Mouse (Mus musculus) stomach, embryonic 14.5 days (tissue): Measurements from ENCODE around the gene Nexn. TPM values are rescaled to one million over a fixed set of nuclear protein-coding genes. Genes with fewer than 3 reads are reported as not detected.
"Not testable (repeated sequence)": the region's sequence is repeated elsewhere in the genome, so short reads cannot be mapped to it uniquely, and the experiment has no call there.

Experiments used
- ATAC-seq: fragments of 200-750 bp; cut with Nextera tagmentation; 2 replicates; pipeline ENCODE4 v1.8.0; 2017; ENCODE audit warnings: low read depth, moderate TSS enrichment; ENCODE audit not compliant: insufficient number of reproducible peaks, insufficient read depth, low FRiP score
- H3K27ac ChIP-seq: fragments of 300-500 bp; sonication (generic); 2 replicates; pipeline ENCODE4 v1.5.1; 2014; ENCODE audit warnings: mild to moderate bottlenecking, low read length, moderate library complexity, mixed read lengths
- H3K27me3 ChIP-seq: fragments of 300-500 bp; sonication (generic); 2 replicates; pipeline ENCODE4 v1.6.1; 2014; ENCODE audit warnings: low read length, control low read depth, mixed read lengths; ENCODE audit not compliant: control insufficient read depth, insufficient read depth
- H3K36me3 ChIP-seq: fragments of 300-500 bp; sonication (generic); 2 replicates; pipeline ENCODE4 v1.6.1; 2014; ENCODE audit warnings: mild to moderate bottlenecking, control low read depth, low read length, moderate library complexity, mixed read lengths; ENCODE audit not compliant: control insufficient read depth, insufficient read depth
- H3K4me1 ChIP-seq: fragments of 300-500 bp; sonication (generic); 2 replicates; pipeline ENCODE4 v1.6.1; 2014; ENCODE audit warnings: low read length, control low read depth, mixed read lengths; ENCODE audit not compliant: control insufficient read depth, insufficient read depth
- H3K4me2 ChIP-seq: fragments of 300-500 bp; sonication (generic); replicated peaks from 2 replicates; pipeline ENCODE4 v1.6.1; 2014; ENCODE audit warnings: low read depth, low read length, control low read depth
- H3K4me3 ChIP-seq: fragments of 300-500 bp; sonication (generic); 2 replicates; pipeline ENCODE4 v1.5.1; 2014; ENCODE audit warnings: low read depth, low read length, control low read depth
- H3K9ac ChIP-seq: fragments of 300-500 bp; sonication (generic); replicated peaks from 2 replicates; pipeline ENCODE4 v1.6.1; 2014; ENCODE audit warnings: low read depth, mild to moderate bottlenecking, control low read depth, low read length, moderate library complexity, mixed read lengths
- H3K9me3 ChIP-seq: fragments of 300-500 bp; sonication (generic); 2 replicates; pipeline ENCODE4 v1.6.1; 2016; ENCODE audit warnings: low read depth, low read length, control low read depth; ENCODE audit not compliant: control insufficient read depth
- WGBS: fragments of 180-500 bp; shearing (Covaris S2); extraction: QIAGEN DNeasy Blood & Tissue Kit; methylation state at CpG from one replicate; pipeline ENCODE4 v1.1.7; 2014; 5-methylcytosine and 5-hydroxymethylcytosine counted together
- polyA plus RNA-seq: library from polyadenylated mRNA; unstranded; fragments of >200 nt; fragmentation: Nextera tagmentation; extraction: Ambion mirVana; gene quantifications from 2 replicates; pipeline ENCODE4 v1.2.1, GENCODE M21; 2014

Nexn gene
- polyA plus RNA-seq, 1 experiment from 2014 or later = 47.8 TPM

DNA sequence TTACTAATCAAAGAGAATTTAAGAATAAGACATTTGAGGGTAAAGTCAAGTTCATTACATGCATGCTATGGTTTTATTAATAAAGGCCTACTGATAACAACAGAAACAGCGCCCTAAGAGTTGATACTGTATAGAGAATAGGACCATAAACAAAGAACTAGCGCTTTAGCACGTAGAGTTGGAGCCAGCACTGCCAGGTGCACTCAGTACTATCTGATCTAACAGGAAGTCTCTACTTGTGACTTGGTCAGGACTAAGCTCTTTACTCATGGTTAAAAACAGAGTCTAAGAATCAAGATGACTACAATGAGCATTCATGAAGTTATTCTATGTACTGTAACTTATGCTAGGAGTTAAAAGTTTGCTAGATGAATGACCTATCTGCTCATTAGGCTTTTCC lies 61.6 kb downstream of the Nexn start:
- no peaks in the 10 kb centered on the region for H3K36me3 ChIP-seq
- no peaks in the 10 kb centered on the region for H3K9me3 ChIP-seq
- no peak overlapping the region for H3K9ac ChIP-seq
- H3K4me1 ChIP-seq = no peaks in the 10 kb centered on the region
- no peaks in the 10 kb centered on the region for H3K27me3 ChIP-seq
- 70% methylated on average over 3 of the region's 3 CpGs for WGBS
- no peak for ATAC-seq
- no peak overlapping the region for H3K27ac ChIP-seq
- no peak overlapping the region for H3K4me3 ChIP-seq
- no peak overlapping the region for H3K4me2 ChIP-seq

GRCm38 (mm10) chr3:152203996-152204395 lies 62.2 kb downstream of the Nexn start:
- Histone ChIP-seq H3K4me3 (no peak overlapping the region), H3K36me3 (no peaks in the 10 kb centered on the region), H3K9me3 (no peaks in the 10 kb centered on the region), H3K4me1 (no peaks in the 10 kb centered on the region), H3K4me2 (no peak overlapping the region), H3K27ac (no peak overlapping the region), H3K9ac (no peak overlapping the region), H3K27me3 (no peaks in the 10 kb centered on the region)
- ATAC-seq = no peak
- WGBS = 53% methylated on average over 3 of the region's 3 CpGs

GRCm38 (mm10) chr3:152203411-152203810 lies 62.7 kb downstream of the Nexn start:
- H3K9me3 ChIP-seq = no peaks in the 10 kb centered on the region
- H3K4me2 ChIP-seq = no peak overlapping the region
- WGBS = 84% methylated on average over 6 of the region's 6 CpGs
- no peaks in the 10 kb centered on the region for H3K36me3 ChIP-seq
- no peak overlapping the region for H3K4me3 ChIP-seq
- ATAC-seq = no peak
- H3K27ac ChIP-seq = no peak overlapping the region
- no peaks in the 10 kb centered on the region for H3K27me3 ChIP-seq
- H3K4me1 ChIP-seq = no peaks in the 10 kb centered on the region
- no peak overlapping the region for H3K9ac ChIP-seq

GRCm38 (mm10) chr3:152202942-152203341 lies 63.2 kb downstream of the Nexn start:
- H3K4me3 ChIP-seq = no peak overlapping the region
- H3K4me2 ChIP-seq = no peak overlapping the region
- no peak overlapping the region for H3K9ac ChIP-seq
- no peaks in the 10 kb centered on the region for H3K36me3 ChIP-seq
- H3K27me3 ChIP-seq = no peaks in the 10 kb centered on the region
- H3K27ac ChIP-seq = no peak overlapping the region
- no peaks in the 10 kb centered on the region for H3K4me1 ChIP-seq
- H3K9me3 ChIP-seq = no peaks in the 10 kb centered on the region
- ATAC-seq = no peak

DNA sequence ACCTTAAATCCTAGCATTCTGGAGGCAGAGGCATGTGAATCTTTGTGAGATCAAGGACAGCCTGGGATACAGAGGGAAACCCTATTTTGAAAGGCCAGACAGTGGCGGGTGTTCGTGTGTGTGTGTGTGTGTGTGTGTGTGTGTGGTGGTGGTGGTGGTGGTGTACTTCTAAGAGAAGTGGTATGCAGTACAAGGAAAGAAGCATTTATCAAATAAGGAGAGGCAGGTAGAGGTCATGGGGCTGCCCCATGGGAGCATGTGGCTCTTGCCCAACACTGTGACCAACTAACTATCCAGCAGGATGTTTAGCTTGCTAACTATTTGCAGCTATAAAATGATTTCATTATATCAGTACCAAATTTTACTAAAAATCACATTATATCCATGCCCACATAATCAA lies 64.5 kb downstream of the Nexn start:
- ATAC-seq = no peak
- Histone ChIP-seq H3K4me1 (no peaks in the 10 kb centered on the region), H3K4me2 (no peak overlapping the region), H3K27ac (no peak overlapping the region), H3K9ac (no peak overlapping the region), H3K9me3 (no peaks in the 10 kb centered on the region), H3K4me3 (no peak overlapping the region), H3K27me3 (no peaks in the 10 kb centered on the region), H3K36me3 (no peaks in the 10 kb centered on the region)
- WGBS = 72% methylated on average over 2 of the region's 2 CpGs

DNA sequence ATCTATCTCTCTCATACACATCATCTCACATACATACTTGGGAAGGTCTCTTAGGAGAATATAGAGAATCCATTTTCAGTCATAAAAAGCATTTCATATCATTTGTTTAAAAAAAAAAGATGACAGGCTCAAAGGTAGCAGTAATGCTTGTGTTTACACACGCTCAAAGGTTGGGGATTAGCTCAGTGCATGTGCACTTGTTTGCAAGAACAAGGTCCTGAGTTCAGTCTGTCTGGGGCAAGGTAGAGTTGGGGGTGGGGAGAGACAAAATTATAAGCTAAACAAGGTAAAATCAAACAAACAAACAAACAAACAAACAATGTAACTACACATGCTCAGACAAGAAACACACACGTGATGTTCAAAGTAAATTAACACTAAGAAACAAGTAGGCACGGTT lies 65.0 kb downstream of the Nexn start:
- no peak overlapping the region for H3K9ac ChIP-seq
- WGBS = 80% methylated on average over 3 of the region's 3 CpGs
- H3K27ac ChIP-seq = no peak overlapping the region
- H3K4me2 ChIP-seq = no peak overlapping the region
- no peak overlapping the region for H3K4me3 ChIP-seq
- H3K9me3 ChIP-seq = no peaks in the 10 kb centered on the region
- no peaks in the 10 kb centered on the region for H3K36me3 ChIP-seq
- no peaks in the 10 kb centered on the region for H3K27me3 ChIP-seq
- no peaks in the 10 kb centered on the region for H3K4me1 ChIP-seq
- ATAC-seq = no peak

DNA sequence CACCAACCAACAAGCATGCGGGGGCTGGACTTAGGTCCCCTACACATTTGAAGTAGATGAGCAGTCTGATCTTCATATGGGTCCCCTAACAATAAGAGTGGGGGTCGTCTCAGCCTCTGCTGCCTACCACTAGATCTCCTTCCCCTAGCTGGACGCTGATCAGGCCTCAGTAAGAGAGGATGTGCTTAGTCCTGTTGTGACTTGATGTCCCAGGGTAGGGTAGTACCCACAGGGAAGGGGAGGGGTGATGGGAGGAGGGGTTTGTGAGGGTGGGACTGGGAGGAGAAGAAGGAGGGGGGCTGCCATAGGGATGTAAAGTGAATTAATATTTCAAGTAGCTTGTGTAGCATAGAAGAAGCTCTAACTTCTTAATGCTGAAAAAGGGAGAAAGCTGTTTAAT lies 67.0 kb downstream of the Nexn start:
- no peak overlapping the region for H3K4me2 ChIP-seq
- no peak overlapping the region for H3K9ac ChIP-seq
- no peak for ATAC-seq
- no peak overlapping the region for H3K4me3 ChIP-seq
- no peaks in the 10 kb centered on the region for H3K36me3 ChIP-seq
- no peaks in the 10 kb centered on the region for H3K4me1 ChIP-seq
- H3K9me3 ChIP-seq = no peaks in the 10 kb centered on the region
- H3K27me3 ChIP-seq = no peaks in the 10 kb centered on the region
- 60% methylated on average over 3 of the region's 3 CpGs for WGBS
- H3K27ac ChIP-seq = no peak overlapping the region

- not testable (repeated sequence) for H3K4me1 ChIP-seq, H3K4me3 ChIP-seq, H3K9ac ChIP-seq, H3K9me3 ChIP-seq, H3K27ac ChIP-seq, H3K27me3 ChIP-seq, H3K4me2 ChIP-seq, H3K36me3 ChIP-seq, ATAC-seq
- WGBS = 23% methylated on average over 2 of the region's 2 CpGs
Measured at GRCm38 (mm10) chr3:152197246-152197645, 68.9 kb downstream of the Nexn start.

GRCm38 (mm10) chr3:152193635-152194097 lies 72.5 kb downstream of the Nexn start:
- no peaks in the 10 kb centered on the region for H3K9me3 ChIP-seq
- under 1% methylated on average over 17 of the region's 17 CpGs for WGBS
- H3K9ac ChIP-seq = peak overlapping the region; percentile 37
- no peaks in the 10 kb centered on the region for H3K4me1 ChIP-seq
- H3K27me3 ChIP-seq = no peaks in the 10 kb centered on the region
- ATAC-seq = peak; percentile 95
- no peaks in the 10 kb centered on the region for H3K36me3 ChIP-seq
- peak overlapping the region; percentile 42 for H3K4me2 ChIP-seq
- H3K27ac ChIP-seq = peak overlapping the region; percentile 80
- H3K4me3 ChIP-seq = peak overlapping the region; percentile 40
